Mouse (Mus musculus) testis, postnatal 14 days (tissue): Measurements from ENCODE around the gene Myg1.

Experiments
- DNase-seq: peaks from one replicate; pipeline ENCODE4 v3.0.0; 2021; ENCODE audit warnings: low spot score

Myg1 gene

DNA sequence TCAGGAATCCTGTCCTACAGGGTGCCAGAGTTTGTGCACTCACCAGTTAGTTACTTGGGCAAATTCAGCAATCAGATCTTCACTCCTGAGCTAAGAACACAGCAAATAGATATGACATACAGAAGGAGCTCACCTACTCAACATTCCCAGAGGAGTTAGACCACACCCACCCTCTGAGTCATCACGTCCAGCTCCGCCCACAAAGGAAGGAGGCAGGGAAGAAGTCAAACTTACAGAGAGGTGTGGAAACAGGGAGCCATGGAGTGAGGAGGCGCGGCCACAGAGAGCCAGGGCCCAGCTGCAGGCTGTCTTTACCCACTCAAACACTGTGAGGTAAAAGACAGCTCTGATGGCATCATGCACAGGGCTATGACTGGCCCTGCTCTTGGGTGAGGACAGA is 14.9 kb downstream of the Myg1 start:
- no peak for DNase-seq

DNA sequence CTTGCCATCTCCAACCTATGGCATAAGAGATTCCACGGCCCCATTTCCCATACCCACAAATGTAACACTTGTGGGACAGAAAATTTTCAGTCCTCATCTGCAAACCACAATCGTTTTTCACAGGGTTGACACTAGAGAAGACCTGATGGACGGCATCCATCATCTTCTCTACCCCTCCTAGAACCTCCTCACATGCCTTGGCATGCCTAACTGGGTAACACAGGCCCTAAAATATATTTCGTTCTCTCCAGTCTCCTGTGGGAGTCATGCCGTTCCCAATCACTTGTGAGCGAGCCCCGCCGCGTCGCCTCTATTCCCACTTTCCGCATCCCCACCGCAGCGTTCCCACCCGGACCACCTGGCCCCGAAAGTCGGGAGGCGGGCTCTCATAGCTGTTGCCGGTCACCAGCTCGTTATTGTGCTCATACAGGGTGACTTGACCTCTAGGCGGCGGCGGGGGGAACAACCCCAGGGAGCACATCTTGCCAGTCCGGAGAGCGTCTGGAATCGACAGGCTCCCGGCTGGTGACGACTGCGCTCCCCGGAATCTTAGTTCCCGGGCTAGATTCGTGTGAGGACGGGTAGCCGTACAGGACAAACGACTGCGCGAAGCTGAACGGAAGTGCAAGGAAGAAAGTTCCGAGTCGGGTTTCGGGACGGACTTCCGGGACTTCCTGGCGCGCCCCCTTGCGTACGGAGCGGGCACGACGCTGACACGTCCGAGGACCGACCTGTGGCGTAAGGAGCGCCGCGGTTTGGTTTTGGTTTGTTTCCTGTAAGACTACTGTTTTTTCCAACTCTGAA is 18.8 kb downstream of the Myg1 start, which contains the start of gene Aaas:
Aaas (minus strand) TSS at position 634 of the 804 bp plus-strand sequence.
- peak; percentile 95 for DNase-seq

DNA sequence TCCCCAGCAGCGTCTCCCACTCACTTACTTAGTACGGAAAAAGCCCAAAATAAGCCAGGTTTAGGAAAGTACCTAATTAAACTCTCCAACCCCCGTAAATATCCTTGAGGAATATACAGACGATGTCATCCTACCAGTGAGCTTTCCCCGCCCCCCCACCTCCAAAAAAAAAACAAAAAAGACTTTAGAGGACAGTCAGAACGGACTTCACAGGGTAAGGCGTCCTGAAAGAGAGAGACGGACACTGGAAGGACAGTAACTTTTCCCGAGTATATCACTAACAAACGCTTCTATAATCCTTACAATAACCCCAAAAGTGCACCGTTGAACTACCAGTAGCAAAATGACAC is 19.4 kb downstream of the Myg1 start:
- DNase-seq: no peak

DNA sequence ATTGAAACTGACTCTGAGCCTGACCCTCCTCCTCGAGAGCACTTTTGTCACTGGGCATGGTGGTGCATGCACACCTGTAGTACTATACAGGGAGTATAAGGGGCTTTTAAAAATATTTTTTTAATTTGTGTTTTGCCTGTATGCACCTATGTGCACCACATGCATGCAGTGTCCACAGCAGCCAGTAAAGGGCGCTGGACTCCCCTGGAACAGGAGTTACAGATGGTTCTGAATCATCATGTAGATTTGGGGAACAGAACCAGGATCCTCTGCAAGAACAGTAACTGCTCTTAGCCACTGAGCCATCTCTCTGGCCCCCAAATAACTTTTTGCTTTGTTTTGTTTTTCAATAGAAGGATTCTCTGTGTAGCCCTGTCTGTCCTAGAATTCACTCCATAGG is 20.7 kb downstream of the Myg1 start:
- no peak for DNase-seq

DNA sequence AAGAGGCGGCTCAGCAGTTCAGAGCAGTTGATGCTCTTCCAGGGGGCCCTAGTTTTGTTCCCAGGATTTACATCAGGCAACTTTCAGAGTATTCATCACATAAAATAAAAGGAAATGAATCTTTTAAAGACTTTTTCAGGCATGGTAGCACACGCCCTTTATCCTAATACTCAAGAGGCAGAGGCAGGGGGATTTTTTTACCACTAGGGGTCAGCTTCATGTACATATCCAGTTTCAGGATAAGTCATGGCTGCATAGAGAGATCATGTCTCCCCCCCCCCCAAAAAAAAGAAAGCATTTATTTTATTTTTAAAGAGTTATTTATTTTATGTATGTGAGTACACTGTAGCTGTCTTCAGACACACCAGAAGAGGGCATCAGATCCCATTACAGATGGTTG is 22.5 kb downstream of the Myg1 start:
- DNase-seq: no peak

DNA sequence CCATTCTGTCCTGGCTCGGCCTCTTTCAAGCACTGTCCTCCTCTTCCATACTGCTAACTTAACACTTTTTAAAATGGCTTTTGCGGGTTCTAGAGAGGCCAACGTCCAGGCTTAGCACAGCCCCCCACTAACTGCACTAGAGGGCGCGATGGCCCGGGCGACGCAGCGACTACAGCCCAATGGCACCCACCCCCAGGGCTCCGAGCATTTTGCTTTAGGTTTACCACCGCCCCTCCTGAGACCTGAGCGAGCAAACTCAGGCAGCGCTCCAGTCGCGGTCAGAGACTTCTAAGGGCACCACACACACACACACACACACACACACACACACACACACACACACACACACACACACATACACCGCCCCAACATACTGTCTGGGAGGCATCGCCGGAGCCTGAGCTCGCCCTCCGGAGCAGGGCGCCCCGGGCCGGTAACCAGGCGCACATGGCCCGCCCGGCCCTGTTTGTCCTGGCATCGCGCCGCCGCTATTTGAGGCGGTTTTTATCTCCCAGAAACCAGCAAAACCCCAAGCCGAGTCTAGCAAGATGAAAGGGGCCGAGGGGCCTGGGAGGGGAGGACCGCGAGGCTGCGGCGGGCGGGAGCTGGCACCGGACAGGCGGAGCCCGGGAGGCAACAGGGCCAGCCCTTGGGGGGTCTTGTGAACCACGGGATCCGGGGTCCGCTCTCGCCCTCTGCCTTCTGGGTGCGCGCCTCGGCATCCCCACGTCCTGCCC is 23.8 kb downstream of the Myg1 start:
- DNase-seq: peak; percentile 42

DNA sequence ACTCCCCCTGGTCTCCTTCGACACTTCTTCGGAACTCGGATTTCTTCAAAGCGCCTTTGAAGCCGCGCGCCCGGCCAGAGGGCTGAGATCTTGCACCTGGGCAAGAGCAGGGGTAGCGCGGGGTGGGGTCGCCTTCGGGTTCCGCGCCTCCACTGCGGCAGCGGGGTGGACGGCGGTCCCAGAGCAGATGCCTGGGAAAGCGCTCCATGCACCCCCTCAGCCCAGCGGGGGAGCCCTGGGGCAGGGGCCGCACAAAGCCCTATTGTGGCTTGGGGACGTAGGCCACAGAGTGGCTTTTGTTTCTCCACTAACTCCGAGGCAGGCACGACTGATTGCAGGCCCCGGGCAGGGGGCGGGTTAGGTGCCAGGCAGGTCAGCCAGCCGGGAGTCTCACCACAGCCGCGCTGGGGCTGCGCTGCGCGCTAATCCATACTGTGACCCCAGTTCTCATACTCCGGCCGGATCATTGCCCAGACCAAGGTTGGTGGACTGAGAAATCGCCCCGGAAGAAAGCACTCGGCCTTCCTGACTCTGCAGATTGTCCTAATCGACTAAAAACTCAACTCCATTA is 24.4 kb downstream of the Myg1 start:
- DNase-seq: peak; percentile 44

DNA sequence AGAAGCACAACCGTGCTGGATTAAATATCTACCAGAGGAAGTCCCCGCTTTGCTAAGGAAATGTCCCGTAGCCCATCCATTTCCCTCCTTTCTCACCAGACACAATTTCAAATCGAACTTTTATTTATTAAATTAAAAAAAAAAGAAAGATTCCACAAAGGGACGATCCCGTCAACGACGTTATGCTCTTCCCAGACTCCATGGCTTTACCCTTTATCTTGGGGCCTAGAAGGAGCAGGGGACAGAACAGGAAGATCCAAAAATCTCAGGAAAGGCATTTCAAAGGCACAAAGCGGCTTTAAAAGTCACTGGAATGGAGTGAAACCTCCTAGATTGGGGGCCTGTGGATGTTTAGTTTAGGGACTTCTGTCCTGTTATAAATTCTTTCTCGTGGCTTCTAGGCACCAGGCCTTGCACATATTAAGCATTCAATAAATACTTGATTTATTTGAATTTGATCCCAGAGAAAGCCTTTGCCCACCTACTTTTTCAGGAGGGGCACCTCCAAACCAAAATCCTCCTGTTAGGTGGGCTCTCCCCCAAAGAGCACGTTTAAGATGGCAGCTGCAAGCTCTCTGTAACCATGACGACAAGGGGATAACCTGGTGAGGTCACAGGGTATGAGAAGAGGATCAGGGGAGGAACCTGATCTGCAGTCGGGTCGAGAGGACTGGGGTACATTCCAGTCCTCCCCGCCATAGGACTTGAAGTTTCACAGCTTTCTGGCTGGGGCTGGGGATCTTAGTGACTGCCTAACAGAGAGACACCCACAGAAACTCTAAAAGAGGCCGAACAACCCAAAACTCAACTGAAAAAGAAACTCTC is 25.2 kb downstream of the Myg1 start:
- no peak for DNase-seq

DNA sequence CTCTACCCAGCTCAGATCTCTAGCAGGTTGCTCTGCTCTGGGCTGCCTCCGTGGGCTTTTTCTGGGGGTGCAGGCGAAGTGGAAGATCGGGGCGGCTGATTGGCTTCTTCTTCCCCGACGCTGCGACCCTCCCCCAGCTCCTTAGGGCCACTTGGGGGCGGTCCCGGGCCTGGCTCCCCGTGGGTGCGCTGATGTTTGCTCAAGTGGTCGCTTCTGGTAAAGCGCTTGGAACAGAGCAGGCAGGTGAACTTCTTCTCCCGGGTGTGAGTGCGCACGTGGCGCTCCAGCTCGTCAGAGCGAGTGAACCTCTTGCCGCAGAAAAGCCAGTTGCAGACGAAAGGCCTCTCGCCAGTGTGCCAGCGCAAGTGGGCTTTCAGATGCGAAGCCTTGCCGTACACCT is 26.6 kb downstream of the Myg1 start:
- peak; percentile 54 for DNase-seq

DNA sequence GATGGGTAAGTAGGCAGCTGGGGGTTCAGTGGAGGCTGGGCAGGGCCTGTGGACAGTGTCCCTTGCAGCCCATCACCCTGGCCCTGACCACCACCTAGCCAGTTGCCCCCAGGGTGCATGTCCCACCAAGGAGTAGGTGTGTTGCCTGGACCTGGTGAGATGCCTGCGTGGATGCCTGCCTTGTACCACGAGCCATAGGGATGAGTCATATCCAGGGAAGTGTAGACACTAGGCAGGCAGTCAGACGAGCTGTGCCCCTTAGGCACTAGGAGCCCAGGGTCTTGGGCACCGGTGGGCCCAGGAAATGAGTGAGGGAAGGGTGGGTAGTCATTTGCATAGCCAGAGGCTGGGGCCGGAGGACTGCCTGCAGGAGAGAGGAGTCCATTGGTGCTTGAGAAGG is 27.3 kb downstream of the Myg1 start:
- DNase-seq: no peak

DNA sequence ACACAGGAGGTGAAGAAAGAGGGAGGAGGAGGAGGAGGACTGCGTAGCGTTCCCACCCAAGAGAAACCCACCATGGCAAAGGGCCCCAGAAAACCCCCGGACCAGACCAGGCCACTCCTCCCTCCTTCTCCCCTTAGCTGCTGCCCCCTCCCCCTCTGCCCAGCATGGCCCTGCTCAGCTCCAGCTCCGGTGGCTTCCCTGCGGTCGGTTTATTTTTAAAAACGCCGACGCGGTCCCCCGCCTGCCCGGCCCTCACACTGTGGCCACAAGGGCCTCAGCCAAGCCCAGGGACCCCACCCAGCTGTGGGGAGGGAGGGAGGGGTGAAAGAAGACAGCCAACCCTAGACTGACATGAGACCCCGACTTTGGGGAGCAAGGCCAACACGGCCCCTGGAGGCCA is 31.1 kb downstream of the Myg1 start:
- DNase-seq: no peak

DNA sequence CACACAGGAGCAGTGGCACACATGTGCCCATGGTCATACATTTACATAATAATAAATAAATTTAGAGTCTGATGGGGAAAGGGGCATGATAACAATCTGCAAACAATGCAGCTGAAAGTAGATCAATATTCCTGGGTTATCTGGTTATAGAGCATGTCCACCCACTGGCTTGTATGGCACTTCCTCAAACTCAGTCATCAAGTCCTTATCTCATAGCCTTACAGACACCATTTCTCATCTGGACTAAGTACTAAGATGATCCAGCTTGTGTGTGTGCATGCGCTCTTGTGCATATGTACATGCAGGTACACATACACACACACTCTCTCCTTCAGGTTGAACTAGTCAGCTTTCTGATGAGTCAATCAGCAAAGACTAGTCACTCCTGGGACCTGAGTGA is 33.2 kb downstream of the Myg1 start:
- no peak for DNase-seq

DNA sequence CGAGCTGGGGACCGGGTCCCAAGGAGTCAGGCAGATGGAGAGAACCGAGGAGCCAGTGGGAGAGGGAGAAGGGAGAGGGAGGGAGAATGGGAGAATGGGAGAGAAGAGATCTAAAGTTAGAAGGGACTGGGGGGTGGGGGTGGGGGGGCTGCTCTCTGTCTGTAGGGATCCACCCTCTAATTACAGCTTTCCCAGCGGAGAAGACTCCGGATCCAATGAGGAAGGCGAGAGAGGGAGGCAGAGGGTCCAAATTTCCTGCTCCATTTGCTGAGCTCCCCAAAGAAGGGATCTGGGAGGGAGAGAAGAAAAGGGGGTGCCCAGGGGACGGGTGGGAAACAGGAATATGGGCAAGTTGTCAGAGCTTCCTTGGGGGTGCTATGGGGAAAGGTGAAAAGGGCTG is 34.7 kb downstream of the Myg1 start:
- DNase-seq: no peak

DNA sequence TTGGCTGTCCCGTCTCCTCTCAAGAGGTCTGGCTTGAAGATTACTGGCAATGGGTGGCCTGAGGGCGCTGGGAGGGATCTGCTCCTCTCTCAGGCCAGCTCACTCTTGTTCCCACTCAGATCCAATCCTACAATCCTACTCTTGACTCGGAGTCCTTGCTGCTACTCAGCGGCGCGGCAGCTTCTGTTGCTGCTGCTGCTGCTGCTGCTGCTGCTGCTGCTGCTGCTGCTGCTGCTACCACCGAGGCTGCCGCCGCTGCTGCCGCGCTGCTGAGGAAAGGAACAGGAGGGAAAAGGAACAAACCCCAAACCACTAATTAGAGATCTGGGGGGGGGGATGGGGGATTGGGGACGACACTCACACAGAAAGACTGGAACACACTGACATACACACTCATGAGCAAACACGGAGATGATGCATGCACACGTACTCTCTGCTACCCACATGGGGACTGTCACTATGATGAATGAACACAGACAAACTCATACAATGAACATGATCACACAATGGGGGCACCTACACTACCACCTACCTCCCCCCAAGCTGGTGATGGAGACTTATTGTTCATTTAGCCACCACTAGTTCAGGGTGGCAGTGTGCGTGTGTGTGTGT is 35.3 kb downstream of the Myg1 start, which contains the start of gene Sp7:
Sp7 (minus strand) TSS at position 450 of the 612 bp plus-strand sequence.
- no peak for DNase-seq

DNA sequence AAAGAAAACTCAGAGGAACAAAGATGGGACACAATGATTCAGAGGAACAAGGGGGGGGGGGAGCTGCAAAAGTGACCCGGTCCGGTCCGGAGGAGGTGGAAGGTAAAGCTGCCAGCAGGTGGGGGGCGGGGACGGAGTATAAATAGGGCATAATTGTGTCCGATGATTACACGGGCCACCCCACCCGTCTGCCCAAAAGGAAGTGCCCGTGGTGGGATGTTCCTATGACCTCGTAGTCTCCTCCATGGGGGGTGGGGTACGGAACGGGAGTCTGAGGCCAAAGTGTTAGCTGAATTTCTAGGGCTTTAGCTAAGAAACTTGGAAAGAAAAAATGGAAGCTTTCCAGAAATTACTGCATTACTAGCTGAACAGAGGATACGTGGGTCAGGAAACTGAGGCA is 38.5 kb downstream of the Myg1 start:
- DNase-seq: peak; percentile 56

DNA sequence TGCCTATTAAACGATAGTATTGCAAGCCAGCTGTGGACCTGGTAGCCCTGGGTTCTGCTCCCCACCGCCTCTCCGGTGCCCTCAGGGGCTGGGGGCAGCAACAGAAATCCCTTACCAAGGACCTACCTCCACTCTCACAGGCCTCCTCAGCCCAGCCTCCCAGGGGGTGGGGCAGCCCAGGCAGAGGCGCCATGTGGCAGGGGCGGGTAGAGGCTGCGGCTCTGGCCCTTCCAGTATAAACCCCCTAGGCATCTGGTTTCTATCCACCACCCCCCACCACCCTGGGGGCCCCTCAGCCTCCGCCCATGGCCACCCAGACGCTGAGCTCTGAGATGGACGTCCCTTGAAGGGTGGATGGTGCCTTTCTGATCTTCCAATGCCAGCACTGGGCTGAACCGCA is 39.2 kb downstream of the Myg1 start:
- DNase-seq: peak; percentile 22

DNA sequence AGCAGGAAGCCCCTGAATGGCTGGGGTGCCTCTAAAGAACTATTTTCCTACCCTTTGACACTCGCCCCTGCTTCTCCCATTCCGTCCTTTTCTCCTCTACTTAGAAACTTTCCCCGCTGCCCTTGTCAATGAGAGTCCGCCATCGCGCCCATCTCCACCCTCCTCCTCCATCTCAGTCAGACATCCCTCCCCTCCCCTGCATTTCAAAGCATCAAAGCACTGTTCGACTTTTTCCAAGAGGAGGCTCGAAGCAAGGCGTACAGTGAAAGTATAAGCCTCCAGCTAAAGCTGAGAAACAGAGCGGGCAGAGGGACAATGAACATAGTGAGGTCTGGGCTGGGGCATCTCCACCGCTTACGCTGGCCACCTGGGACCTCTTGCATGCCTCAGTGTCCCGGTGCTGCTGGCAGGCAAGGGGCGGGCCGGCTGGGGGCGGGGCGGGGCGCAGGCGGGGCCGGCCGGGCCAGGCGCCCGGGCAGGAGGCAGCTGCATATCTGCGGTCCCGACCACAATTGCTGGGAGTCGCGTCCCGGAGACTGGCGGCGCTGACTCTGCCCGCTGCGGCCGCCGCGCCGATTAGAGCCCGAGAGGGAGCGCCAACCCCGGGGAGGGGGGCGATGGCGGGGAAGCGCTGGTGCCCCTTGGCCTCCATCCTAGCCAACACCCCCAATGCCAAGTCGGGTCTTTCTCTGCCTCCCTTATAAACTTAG is 45.1 kb downstream of the Myg1 start:
- DNase-seq: peak; percentile 39

DNA sequence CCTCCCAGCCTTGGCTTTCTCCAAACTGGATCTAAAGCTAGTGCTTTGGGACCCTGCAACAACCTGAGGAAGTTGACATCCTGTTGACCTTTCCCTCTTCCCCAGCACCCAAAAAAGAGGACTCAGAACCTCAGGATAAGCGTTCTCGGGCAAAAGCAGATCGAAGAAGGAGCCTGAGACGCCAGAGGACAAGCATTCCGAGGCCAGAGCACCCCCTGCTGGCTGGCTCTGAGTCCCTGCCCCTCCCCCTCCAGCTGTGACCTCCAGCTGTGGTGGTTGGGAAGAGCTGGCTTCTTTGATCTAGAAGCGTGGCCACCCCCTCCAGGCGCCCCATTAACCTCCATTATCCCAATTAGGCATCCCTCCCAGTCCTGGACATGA is 45.6 kb downstream of the Myg1 start:
- DNase-seq: peak; percentile 78

DNA sequence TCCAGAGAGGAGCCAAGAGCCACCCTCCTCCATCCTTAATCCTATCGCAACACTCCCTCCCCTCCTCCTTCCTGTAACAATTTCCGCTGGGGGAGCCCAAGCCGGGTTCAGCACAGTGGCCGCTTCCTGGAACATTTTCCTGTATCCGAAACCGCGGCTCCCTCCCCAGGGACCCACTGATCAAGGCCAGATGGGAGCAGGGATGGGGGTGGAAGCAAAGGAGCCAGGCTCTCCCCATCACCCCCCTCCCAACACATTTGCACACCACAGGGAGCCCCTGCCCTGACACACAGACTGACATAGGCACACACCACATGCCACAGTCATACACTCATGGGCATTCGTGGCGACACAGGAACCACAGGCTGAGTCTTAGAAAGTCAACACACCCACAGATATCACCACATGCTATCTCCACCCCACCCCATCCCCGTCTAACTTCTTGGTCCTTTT is 46.3 kb downstream of the Myg1 start:
- peak; percentile 40 for DNase-seq

DNA sequence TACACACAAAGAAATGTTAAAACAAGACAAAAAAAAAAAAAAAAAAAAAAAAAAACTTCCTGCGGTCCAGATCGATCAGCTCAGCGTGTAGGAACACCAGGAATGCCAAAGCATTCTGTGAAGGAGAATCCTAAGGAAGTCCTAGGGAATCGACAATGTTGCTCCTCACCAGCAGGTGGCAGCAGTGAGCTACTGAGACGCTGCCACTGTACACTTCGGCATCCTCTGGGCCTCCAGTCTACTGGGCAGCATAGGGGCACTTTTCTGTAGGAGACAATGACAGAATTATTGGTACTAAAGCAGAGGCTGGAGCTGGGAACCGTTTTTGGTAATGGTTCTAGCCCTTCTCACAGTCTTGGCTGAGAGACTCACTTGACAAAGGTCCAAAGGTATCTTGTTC is 50.1 kb downstream of the Myg1 start:
- DNase-seq: peak; percentile 86

DNA sequence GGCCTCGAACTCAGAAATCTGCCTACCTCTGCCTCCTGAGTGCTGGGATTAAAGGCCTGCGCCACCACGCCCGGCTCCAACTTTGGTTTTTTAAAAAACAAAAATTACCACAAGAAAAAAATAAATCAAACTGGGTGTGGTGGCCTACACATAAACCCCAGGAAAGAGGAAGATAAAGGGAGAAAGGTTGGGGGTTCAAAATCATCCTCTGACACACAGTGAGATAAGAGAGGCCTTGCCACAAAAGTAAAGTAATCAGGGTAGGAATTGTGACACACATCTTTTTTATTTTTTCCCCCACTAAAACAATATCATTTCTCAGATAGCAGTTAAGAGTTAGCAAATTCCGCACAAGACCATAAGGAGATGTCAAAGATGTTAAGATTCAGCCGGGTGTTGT is 52.2 kb downstream of the Myg1 start:
- no peak for DNase-seq
